Mouse (Mus musculus): ENCODE results near the gene Kdm8.

Kdm8 gene

DNA sequence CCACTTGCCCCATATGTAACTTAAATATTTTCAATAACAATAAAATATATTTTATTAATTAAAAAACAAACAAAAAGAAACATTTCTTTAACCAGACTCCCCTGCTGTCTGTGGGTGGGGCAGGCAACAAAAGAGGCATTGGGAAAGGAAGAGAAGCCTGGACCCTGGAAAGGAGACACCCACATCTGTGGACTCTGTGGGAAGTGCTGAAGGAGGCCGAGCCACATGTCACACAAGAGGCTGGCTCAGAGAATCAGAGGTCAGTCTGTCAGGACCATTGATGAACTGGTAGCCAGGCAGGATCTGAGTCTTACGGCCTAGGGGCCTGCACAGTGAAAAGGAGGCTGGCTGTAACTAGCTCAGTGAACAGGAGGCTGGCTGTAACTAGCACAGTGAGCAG lies 17.7 kb downstream of the Kdm8 start:
- DNase-seq (ENCODE audit: low spot score) = no peak

DNA sequence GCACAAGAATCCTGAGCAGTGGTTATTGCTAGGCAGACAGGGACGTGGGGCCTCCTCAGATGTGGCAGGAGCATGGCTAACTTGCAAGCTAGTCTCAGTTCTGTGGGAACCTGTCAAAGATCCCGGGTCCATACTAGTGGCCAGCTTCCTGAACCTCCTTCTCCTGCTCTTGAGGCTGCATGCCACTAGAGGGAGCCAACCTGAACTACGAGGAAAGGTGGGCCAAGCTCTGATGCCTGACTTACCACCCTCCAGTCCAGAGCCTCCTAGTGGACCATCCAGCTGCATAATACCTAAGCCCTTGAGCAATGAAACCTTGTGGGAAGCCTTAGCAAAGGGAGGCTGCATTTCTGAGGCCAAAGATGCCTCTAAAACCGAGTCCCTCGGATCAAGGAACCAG lies 25.5 kb downstream of the Kdm8 start:
- peak; percentile 78 for DNase-seq (ENCODE audit: low spot score)

GRCm38 (mm10) chr7:125470901-125471300 lies 26.4 kb downstream of the Kdm8 start:
- no peak for DNase-seq (ENCODE audit: low spot score)

DNA sequence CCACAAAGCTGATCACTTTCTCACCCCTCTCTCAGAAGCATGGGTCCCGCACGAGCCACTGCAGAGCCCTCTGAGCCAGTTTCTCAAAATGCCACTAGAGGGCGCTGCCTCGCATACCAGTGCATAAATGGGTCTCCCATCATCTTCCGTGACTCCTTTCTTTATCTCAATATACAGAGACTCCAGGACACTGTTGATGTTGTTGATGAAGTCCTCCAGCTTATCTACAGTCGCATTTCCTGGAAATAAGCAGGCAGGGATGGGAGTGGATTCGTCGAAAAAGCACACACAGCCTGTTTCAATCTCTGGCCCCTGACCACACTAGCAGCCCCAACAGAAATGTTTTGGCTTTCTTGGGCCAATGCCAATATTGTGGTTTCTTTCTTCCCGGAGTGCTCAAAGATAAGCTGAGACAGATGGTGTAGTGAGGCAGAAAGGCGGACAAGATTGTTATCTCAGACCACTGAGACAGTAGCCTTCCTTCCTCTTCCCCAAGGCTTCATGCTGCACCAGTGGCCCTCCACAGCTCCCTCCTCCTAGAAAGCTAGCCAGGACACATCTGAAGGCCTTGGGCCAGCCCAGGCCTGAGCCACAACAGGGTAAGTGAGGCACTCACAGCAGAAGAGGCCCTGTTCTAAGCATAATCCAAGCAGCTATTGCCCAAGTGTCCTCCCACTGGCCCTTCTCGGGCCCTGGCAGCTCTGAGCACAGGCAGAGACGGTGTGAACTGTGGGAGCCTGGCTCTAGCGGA lies 27.7 kb downstream of the Kdm8 start:
- peak; percentile 83 for DNase-seq (ENCODE audit: low spot score)

GRCm38 (mm10) chr7:125474535-125474934 lies 30.1 kb downstream of the Kdm8 start:
- DNase-seq (ENCODE audit: low spot score) = no peak

GRCm38 (mm10) chr7:125475601-125476251 lies 31.2 kb downstream of the Kdm8 start:
- DNase-seq (ENCODE audit: low spot score) = no peak

DNA sequence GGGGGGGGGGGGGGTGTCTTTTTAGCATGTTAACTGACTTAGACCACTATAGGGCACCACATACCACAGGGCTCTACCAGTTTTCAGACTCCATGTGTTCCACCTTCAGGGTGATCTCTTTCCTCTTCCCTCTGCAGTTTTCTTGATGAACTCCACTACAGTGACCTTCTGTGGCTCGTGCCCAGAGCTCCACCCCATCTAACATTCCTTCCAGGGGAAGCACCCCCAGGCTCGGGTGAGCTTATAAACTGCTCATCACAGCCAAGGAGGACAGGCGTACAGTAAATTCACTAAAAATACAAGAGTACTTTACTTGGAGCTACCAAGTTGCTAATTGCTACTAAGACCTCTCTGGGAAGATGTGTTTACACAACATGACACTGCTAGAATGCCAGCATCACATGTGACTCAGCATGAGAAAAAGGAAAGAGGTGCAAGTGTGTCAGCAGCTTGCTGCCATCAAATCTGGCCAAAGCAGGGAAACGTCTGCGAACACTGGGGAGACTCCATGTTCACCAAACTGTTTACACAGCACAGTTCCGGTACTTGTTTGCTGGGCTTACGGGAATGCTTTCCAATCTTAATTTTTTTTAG lies 34.0 kb downstream of the Kdm8 start:
- no peak for DNase-seq (ENCODE audit: low spot score)

- no peak for DNase-seq (ENCODE audit: low spot score)
Measured at GRCm38 (mm10) chr7:125480518-125480917, 36.0 kb downstream of the Kdm8 start.

DNA sequence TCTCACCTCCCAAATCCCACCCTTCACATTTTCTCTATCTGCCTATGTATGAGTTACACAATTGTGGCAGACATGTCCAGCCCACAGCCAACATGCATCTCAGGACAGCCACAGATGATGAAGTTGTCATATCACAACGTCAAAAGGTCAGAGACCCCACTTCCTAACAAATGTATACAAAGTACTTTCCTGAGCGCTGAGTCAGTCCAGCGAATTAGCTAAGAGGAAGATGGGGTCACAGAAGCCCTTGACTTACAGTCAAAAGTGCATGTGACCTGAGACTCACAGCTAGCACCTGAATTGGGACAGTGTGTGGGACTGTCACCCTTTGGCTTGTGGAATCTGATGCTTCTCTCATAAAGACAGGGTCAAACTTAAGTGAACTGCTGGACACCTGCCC lies 37.9 kb downstream of the Kdm8 start:
- DNase-seq (ENCODE audit: low spot score) = no peak

- no peak for DNase-seq (ENCODE audit: low spot score)
Measured at GRCm38 (mm10) chr7:125482886-125483285, 38.4 kb downstream of the Kdm8 start.

GRCm38 (mm10) chr7:125484791-125485190 lies 40.3 kb downstream of the Kdm8 start:
- DNase-seq (ENCODE audit: low spot score) = no peak

GRCm38 (mm10) chr7:125486121-125486630 lies 41.7 kb downstream of the Kdm8 start:
- DNase-seq (ENCODE audit: low spot score) = no peak

- no peak for DNase-seq (ENCODE audit: low spot score)
Measured at GRCm38 (mm10) chr7:125487126-125487525, 42.6 kb downstream of the Kdm8 start.

DNA sequence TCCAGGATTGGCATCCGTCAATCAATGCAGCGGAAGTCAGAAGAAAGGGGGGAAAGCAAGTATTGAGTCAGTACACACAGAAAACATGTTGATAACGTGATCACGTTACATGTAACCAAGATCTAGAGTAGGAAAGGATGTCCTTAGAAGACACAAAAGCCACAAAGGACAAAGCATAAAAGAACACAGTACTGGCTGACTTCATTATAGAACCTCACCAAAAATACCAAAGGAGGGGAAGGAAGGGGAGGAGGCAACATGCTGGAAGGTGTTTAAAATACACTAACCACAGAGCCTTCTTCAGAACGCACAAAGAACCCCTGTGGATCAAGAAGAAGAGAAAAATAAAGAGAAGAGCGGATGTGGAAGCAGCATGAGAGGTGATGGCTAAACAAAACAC lies 44.2 kb downstream of the Kdm8 start:
- no peak for DNase-seq (ENCODE audit: low spot score)

- no peak for DNase-seq (ENCODE audit: low spot score)
Measured at GRCm38 (mm10) chr7:125489636-125490035, 45.2 kb downstream of the Kdm8 start.

- DNase-seq (ENCODE audit: low spot score) = peak; percentile 96
Measured at GRCm38 (mm10) chr7:125490947-125491735, 46.7 kb downstream of the Kdm8 start, which contains the start of gene Nsmce1. Gene Nsmce1, minus strand, starts transcription at chr7:125491596.

DNA sequence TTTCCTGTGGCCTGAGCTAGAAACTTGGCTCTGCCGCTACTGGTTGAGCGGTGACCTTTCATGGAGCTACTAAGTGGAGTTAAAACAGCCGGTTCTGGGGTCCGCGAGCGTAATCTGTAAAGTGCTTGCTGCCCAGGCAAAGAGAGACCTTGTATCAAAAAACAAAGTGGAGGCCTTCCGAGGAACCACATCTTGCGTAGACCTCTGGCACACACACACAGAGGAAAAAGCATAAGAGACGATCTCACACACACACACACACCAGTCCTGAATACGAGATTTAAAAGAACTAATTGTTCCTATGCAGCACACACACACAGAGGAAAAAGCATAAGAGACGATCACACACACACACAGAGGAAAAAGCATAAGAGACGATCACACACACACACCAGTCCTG lies 47.3 kb downstream of the Kdm8 start:
- DNase-seq (ENCODE audit: low spot score) = no peak

DNA sequence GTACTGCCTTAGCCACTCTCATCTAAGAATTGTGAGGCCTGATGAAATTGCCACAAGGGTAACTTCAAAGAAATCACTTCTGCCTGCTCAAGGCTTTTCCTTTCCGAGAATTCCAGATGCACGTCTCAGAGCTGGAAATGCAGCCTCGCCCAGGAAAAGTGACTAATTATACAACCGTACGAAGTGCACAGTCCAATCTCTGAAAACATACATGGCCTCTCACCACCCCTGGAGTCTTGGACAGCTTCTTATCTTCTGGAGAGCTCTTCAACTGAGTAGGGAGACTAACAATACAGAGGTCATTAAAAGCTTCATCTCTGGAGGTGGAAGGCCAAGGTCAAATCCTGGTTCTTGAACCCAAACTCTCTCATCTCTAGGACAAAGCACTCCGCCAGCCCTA lies 48.1 kb downstream of the Kdm8 start:
- no peak for DNase-seq (ENCODE audit: low spot score)

DNA sequence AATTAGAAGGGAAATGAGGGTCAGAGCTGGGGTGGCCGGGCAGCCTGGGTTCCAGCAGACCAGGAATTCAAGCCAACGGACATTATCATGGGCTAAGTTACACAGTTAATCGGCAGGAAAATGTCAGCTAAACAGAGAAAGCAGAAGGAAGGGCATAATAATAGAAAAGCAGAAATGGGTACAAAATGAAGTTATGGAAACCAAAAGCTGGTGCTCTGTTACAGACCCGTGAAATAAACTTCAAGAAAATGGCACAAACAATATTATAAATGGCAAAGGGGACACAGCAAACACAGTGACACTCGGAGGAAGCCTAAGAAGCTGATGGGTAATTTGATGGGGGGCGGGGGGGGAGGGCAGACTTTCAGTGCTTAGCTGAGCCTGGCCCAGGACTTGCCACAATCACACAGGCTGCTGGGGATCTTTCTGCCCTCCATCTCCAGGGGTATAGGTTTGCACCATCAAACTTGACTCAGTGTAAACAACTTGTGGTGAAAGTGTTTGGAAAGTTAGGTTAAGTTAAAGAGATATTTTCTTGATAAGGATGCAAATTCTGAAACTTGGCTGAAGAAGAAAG lies 51.5 kb downstream of the Kdm8 start:
- no peak for DNase-seq (ENCODE audit: low spot score)

DNA sequence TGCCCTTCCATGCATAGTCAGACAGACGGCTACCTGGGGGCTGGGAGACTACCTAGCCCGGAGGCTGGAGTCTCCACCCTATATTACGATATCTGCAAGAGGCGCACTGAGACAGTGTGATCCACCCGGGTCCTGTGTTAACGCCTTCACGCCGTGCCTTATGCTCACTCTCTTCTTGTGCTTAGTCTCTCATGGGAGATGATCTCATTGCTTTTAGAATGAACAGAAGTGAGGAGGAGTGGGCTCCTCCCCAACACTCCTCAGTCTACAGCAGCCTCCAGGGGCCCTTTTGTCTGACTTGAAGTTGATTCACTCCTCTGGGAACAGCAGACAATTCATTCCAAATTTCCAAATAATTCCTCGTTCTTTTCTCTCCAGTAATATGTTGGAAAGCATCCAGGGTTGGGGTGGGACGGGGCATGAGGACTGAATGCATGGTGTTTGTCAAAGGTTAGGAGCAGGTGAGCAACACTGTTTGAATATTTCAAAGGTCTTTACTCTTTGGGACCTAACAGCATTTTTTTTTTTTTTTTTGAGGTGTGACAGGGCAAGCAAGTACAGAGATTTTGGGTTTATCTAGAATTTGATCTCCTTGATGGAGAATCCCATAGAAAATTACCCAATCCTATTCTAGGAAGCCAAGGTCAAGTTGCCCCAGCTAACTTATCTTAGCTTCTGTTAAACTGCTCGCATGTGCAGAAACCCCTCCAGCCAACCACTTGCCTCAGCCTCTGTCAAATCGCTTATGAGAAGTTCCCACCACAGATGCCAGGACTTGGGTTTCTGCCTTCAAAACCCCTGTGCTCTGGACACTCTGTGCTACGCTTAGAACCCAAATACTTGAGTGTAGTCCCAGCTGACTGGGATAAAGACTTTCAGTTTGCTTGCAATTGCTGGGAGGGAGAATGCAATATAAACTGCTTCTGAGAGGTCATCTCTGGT lies 55.7 kb downstream of the Kdm8 start:
- peak; percentile 33 for DNase-seq (ENCODE audit: low spot score)

DNA sequence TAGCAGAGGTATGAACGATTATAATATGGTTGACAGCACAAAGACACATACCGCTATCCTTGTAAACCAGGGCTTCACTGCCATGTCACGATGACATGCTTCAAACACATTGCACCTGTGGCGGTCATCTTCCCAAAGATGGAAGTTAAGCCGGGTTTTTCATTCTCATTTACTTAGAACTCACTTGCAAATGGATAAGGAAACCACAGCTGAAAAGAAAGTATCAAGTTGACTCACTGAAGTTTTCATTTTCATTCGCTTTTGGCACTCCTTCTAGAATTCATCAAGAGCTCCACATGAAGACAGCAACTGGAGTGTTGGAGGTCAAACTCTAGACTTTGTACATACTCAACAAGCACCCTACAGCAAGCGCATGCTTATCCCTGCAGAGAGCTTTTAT lies 56.4 kb downstream of the Kdm8 start:
- DNase-seq (ENCODE audit: low spot score) = no peak

All from layer of hippocampus, adult 11-12 months (tissue).